Mouse (Mus musculus): ENCODE data around the gene Atp5mpl.

DNA sequence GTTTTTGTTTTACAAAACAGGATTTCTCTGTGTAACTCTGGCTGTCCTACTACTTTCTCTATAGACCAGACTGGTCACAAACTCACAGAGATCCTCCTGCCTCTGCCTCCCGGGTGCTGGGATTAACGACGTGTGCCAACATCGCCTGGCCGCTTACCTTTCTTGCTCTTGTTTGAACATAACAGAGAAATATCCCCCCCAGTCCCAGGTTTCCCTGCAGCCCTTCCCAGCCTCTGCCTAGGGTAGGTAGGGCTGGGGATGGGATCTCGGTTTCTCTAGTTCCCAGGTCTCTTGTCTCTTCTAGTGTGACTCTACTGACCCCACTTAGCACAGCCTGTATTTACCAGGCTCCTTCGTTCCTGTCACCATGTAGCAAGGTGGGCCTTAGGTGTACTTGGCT is 33.0 kb upstream of the Atp5mpl start:
- TF ChIP-seq CTCF (IDR thresholded peaks at IDR 0.05; ENCODE audit: borderline replicate concordance, insufficient read depth, low read depth, low read length) (no peak), POLR2A (IDR thresholded peaks at IDR 0.05; ENCODE audit: borderline replicate concordance, insufficient read depth, low read length) (no peak)
